Mouse (Mus musculus) frontal cortex, postnatal 25 days (tissue): Measurements from ENCODE around the gene Tmem41a.

Experiments used
- DNase-seq, 2 experiments: peaks; one replicate each; pipeline ENCODE4 v3.0.0; 2022; ENCODE audit warnings: low spot score in 2 of 2

Tmem41a gene

GRCm38 (mm10) chr16:21901286-21901685 lies 46.1 kb downstream of the Tmem41a start:
- DNase-seq = no peak

GRCm38 (mm10) chr16:21893890-21894289 lies 53.5 kb downstream of the Tmem41a start:
- DNase-seq = no peak

GRCm38 (mm10) chr16:21887601-21888000 lies 59.8 kb downstream of the Tmem41a start:
- no peak for DNase-seq
